Mouse (Mus musculus) MEL (cell line): ENCODE measurements at regions not wholly inside any gene's neighbourhood (a gene's known extent, or its start where the extent isn't known, plus 50 kb on each side); places are given as distances from the start of the nearest gene placed in this dataset.

Experiments used
- BHLHE40 ChIP-seq: IDR thresholded peaks from 2 replicates; pipeline ENCODE4 v1.6.1; 2012; ENCODE audit warnings: low read depth, mild to moderate bottlenecking, inconsistent platforms, low read length, improper control_type of control experiment, borderline replicate concordance
- CTCF ChIP-seq, 3 experiments: IDR thresholded peaks in 2 of 3; conservative IDR thresholded peaks in 1 of 3; 2 replicates each; pipeline ENCODE4 v1.5.1; 2011 to 2012; ENCODE audit warnings: low read length in 3 of 3, low read depth in 2 of 3, mild to moderate bottlenecking in 2 of 3, improper control_type of control experiment in 1 of 3, inconsistent platforms in 1 of 3, mixed read lengths in 1 of 3, moderate library complexity in 1 of 3; ENCODE audit not compliant: control insufficient read depth in 1 of 3, insufficient read depth in 1 of 3, poor library complexity in 1 of 3, severe bottlenecking in 1 of 3
- EP300 ChIP-seq, 2 experiments: IDR thresholded peaks; 2 replicates each; pipeline ENCODE4 v1.6.1; 2011; ENCODE audit warnings: improper control_type of control experiment in 2 of 2, low read length in 2 of 2, low read depth in 1 of 2, mild to moderate bottlenecking in 1 of 2
- HCFC1 ChIP-seq: IDR thresholded peaks from 2 replicates; pipeline ENCODE4 v1.6.1; 2012; ENCODE audit warnings: low read depth, mild to moderate bottlenecking, inconsistent platforms, low read length, improper control_type of control experiment, moderate library complexity
- MXI1 ChIP-seq: IDR thresholded peaks from 2 replicates; pipeline ENCODE4 v1.6.1; 2011; ENCODE audit warnings: mild to moderate bottlenecking, low read depth, low read length, improper control_type of control experiment
- POLR2A ChIP-seq, 2 experiments: IDR thresholded peaks; 2 replicates each; pipeline ENCODE4 v1.6.1; 2011 to 2012; ENCODE audit warnings: low read length in 2 of 2, mild to moderate bottlenecking in 2 of 2, control low read depth in 1 of 2, improper control_type of control experiment in 1 of 2, low read depth in 1 of 2, moderate library complexity in 1 of 2; ENCODE audit not compliant: control insufficient read depth in 1 of 2, insufficient read depth in 1 of 2, poor library complexity in 1 of 2
- RAD21 ChIP-seq: IDR thresholded peaks from 2 replicates; pipeline ENCODE4 v1.6.1; 2011; ENCODE audit warnings: mild to moderate bottlenecking, low read depth, low read length, improper control_type of control experiment
- ZKSCAN1 ChIP-seq: IDR thresholded peaks from 2 replicates; pipeline ENCODE4 v1.6.1; 2012; ENCODE audit warnings: low read depth, mild to moderate bottlenecking, inconsistent platforms, low read length, improper control_type of control experiment, moderate library complexity

GRCm38 (mm10) chr15:16652934-16653669 is 75.5 kb upstream of the Cdh9 start:
- TF ChIP-seq ZKSCAN1, result no peak
- no peak for TF ChIP-seq CTCF (IDR thresholded peaks at IDR 0.05 in 2 of 3, conservative IDR thresholded peaks at IDR 0.05 in 1 of 3; ENCODE audit: control insufficient read depth in 1 of 3, insufficient read depth in 1 of 3, low read depth in 2 of 3, low read length in 3 of 3, poor library complexity in 1 of 3, severe bottlenecking in 1 of 3)
- no peak for TF ChIP-seq POLR2A (IDR thresholded peaks at IDR 0.05; ENCODE audit: control insufficient read depth in 1 of 2, insufficient read depth in 1 of 2, low read depth in 1 of 2, low read length in 2 of 2, poor library complexity in 1 of 2)
- TF ChIP-seq BHLHE40, result no peak
- TF ChIP-seq MXI1, result no peak
- TF ChIP-seq HCFC1, result no peak
- TF ChIP-seq EP300 (IDR thresholded peaks at IDR 0.05; ENCODE audit: low read depth in 1 of 2, low read length in 2 of 2), result no peak
- TF ChIP-seq RAD21, result no peak
